In genomic region chr16:30262157-30262556, GRCm38 (mm10) we compare ENCODE assay signal across 27 mouse cellular contexts. TPM values are rescaled to one million over a fixed set of nuclear protein-coding genes. Genes with fewer than 3 reads are reported as not detected.
"Had no signal": no experiment of that assay in that cellular context is flagged by ENCODE, and none has a peak within 500 bp of the region (broad histone marks: within the 10 kb centered on the region; RNA-seq: fewer than 3 reads in every experiment).

No protein-coding gene starts in this region.

- H3K9me3 ChIP-seq: heart, embryonic 13.5 days; heart, embryonic 15.5 days; hindbrain, embryonic 13.5 days; hindbrain, embryonic 15.5 days; limb, embryonic 13.5 days; limb, embryonic 15.5 days had no signal

- H3K4me3 ChIP-seq: heart, adult 2 months; heart, embryonic 13.5 days; heart, embryonic 15.5 days; hindbrain, embryonic 13.5 days; hindbrain, embryonic 15.5 days; layer of hippocampus, adult 2 months; left cerebral cortex, adult 2 months; limb, embryonic 13.5 days; limb, embryonic 15.5 days had no signal

- H3K27me3 ChIP-seq: hindbrain, embryonic 15.5 days; limb, embryonic 13.5 days; limb, embryonic 15.5 days had no signal

- H3K4me1 ChIP-seq: hindbrain, embryonic 13.5 days; hindbrain, embryonic 15.5 days; limb, embryonic 13.5 days had no signal

- H3K36me3 ChIP-seq: heart, embryonic 13.5 days; heart, embryonic 15.5 days; hindbrain, embryonic 13.5 days; hindbrain, embryonic 15.5 days; limb, embryonic 13.5 days; limb, embryonic 15.5 days had no signal

- DNase-seq: heart, adult 11 months had no signal

- H3K27ac ChIP-seq: heart, embryonic 13.5 days; heart, embryonic 15.5 days; hindbrain, embryonic 13.5 days; hindbrain, embryonic 15.5 days; hindbrain, postnatal 0 days; layer of hippocampus, adult 2 months; left cerebral cortex, adult 2 months; limb, embryonic 13.5 days; limb, embryonic 15.5 days; liver, embryonic 14.5 days had no signal

- H3K9ac ChIP-seq: heart, embryonic 13.5 days; heart, embryonic 15.5 days; hindbrain, embryonic 13.5 days; hindbrain, embryonic 15.5 days; limb, embryonic 13.5 days; limb, embryonic 15.5 days; liver, embryonic 14.5 days had no signal

RNA-seq across cellular contexts. Expression of gene Cpn2, which starts 5.1 kb away (rescaled TPM):
- total RNA-seq: gastrocnemius, postnatal 14 days; gastrocnemius, postnatal 36 days; hematopoietic stem cell, adult 5-6 weeks; layer of hippocampus, adult 2 months; layer of hippocampus, postnatal 10 days; left cerebral cortex, adult 2 months; left cerebral cortex, postnatal 10 days; left cerebral cortex, postnatal 25 days; left cerebral cortex, postnatal 4 days had no signal
- polyA plus RNA-seq: gonadal fat pad, adult 2 months; heart, embryonic 11.5 days; heart, embryonic 13.5 days; heart, embryonic 15.5 days; hindbrain, embryonic 11.5 days; hindbrain, embryonic 13.5 days; hindbrain, embryonic 15.5 days; hindbrain, postnatal 0 days; kidney, embryonic 16.5 days; limb, embryonic 11.5 days; limb, embryonic 13.5 days; limb, embryonic 15.5 days had no signal

RNA-seq across cellular contexts. Expression of gene Lrrc15, which starts 20.9 kb away (rescaled TPM):
- total RNA-seq: hematopoietic stem cell, adult 5-6 weeks; left cerebral cortex, adult 2 months; left cerebral cortex, postnatal 10 days; left cerebral cortex, postnatal 25 days had no signal
- polyA plus RNA-seq: kidney, adult 2 months had no signal

RNA-seq across cellular contexts. Expression of gene Gp5, which starts 48.4 kb away (rescaled TPM):
- total RNA-seq: gastrocnemius, adult 18-20 months; gastrocnemius, adult 8-10 months; gastrocnemius, postnatal 36 days had no signal
